Comparison of ENCODE assay signal across 17 mouse cellular contexts in the genomic region with DNA sequence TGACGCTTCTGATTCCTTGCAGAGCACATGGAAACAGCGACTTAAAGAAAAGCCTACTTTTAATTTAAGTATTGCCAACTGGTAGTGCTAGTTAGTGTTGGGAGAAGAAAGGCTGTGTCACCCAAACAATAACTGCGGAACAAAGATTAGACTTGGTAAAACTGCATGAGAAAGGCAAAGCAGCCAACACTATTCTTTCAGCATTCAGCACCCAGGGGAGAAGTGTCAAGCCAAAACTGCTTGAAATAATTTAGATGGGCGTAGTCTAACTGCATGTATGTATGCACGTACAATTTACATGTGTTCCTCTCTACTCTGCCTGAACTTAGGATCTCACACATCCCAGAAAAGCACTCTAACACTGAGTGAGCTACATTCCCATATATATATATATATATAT. TPM values are rescaled to one million over a fixed set of nuclear protein-coding genes. Genes with fewer than 3 reads are reported as not detected.
"Had no signal": no experiment of that assay in that cellular context is flagged by ENCODE, and none has a peak within 500 bp of the region (broad histone marks: within the 10 kb centered on the region; RNA-seq: fewer than 3 reads in every experiment).

No protein-coding gene starts in this region.

- DNase-seq: lung, adult 2 months; lung, postnatal 14 days; lung, postnatal 36 days; right cerebral cortex, postnatal 14 days; thymus, adult 2 months; thymus, postnatal 25 days; thymus, postnatal 4 days had no signal

- H3K4me2 ChIP-seq: lung, embryonic 15.5 days; midbrain, embryonic 13.5 days; midbrain, embryonic 15.5 days; neural tube, embryonic 12.5 days; stomach, embryonic 15.5 days had no signal

- H3K9me3 ChIP-seq: lung, embryonic 15.5 days; midbrain, embryonic 13.5 days; midbrain, embryonic 15.5 days; neural tube, embryonic 12.5 days; stomach, embryonic 15.5 days had no signal

- H3K36me3 ChIP-seq: lung, embryonic 15.5 days; midbrain, embryonic 13.5 days; midbrain, embryonic 15.5 days; neural tube, embryonic 12.5 days; stomach, embryonic 15.5 days had no signal

- H3K27me3 ChIP-seq: stomach, embryonic 15.5 days had no signal

- H3K4me3 ChIP-seq: lung, embryonic 15.5 days; midbrain, embryonic 13.5 days; midbrain, embryonic 15.5 days; neural tube, embryonic 12.5 days; stomach, embryonic 15.5 days had no signal

- ATAC-seq: lung, postnatal 0 days; midbrain, embryonic 13.5 days; midbrain, embryonic 15.5 days had no signal

- H3K27ac ChIP-seq: lung, embryonic 15.5 days; macrophage; midbrain, embryonic 13.5 days; midbrain, embryonic 15.5 days; neural tube, embryonic 12.5 days; stomach, embryonic 15.5 days; stomach, postnatal 0 days had no signal

- H3K9ac ChIP-seq: lung, embryonic 15.5 days; midbrain, embryonic 13.5 days; midbrain, embryonic 15.5 days; neural tube, embryonic 12.5 days; stomach, embryonic 15.5 days had no signal

RNA-seq across cellular contexts. Expression of a gene that starts 10.3 kb away (rescaled TPM):
- total RNA-seq: megakaryocyte progenitor cell, adult 5-6 weeks; monocyte, adult 5-6 weeks had no signal
- polyA plus RNA-seq: macrophage had no signal

RNA-seq across cellular contexts. Expression of a gene that starts 35.1 kb away (rescaled TPM):
- total RNA-seq: monocyte, adult 5-6 weeks had no signal
